Mouse (Mus musculus) CH12.LX (cell line): Measurements from ENCODE around the gene Exoc2.

Source experiments
- CHD2 ChIP-seq: IDR thresholded peaks from 2 replicates; pipeline ENCODE4 v1.6.1; 2011; ENCODE audit warnings: low read length, improper control_type of control experiment
- CTCF ChIP-seq, 2 experiments: IDR thresholded peaks in 1 of 2; conservative IDR thresholded peaks in 1 of 2; 2 replicates each; pipeline ENCODE4 v1.5.1; 2011 to 2012; ENCODE audit warnings: low read depth in 2 of 2, low read length in 2 of 2, improper control_type of control experiment in 1 of 2, inconsistent platforms in 1 of 2, mild to moderate bottlenecking in 1 of 2, moderate library complexity in 1 of 2
- EP300 ChIP-seq: IDR thresholded peaks from 2 replicates; pipeline ENCODE4 v1.6.1; 2011; ENCODE audit warnings: low read length, improper control_type of control experiment
- JUND ChIP-seq: conservative IDR thresholded peaks from 2 replicates; pipeline ENCODE4 v1.6.1; 2011; ENCODE audit warnings: low read depth, low read length, improper control_type of control experiment
- MAFK ChIP-seq: IDR thresholded peaks from 2 replicates; pipeline ENCODE4 v1.6.1; 2011; ENCODE audit warnings: low read length, improper control_type of control experiment; ENCODE audit not compliant: insufficient replicate concordance
- MEF2A ChIP-seq: IDR thresholded peaks from 2 replicates; pipeline ENCODE4 v1.6.1; 2014; ENCODE audit warnings: low read depth, mild to moderate bottlenecking, inconsistent platforms, low read length, improper control_type of control experiment, borderline replicate concordance
- MYC ChIP-seq: IDR thresholded peaks from 2 replicates; pipeline ENCODE4 v1.6.1; 2011; ENCODE audit warnings: low read depth, mild to moderate bottlenecking, improper control_type of control experiment, low read length
- PAX5 ChIP-seq: IDR thresholded peaks from 2 replicates; pipeline ENCODE4 v1.6.1; 2012; ENCODE audit warnings: low read length, inconsistent platforms, mixed read lengths
- POLR2A ChIP-seq: IDR thresholded peaks from 2 replicates; pipeline ENCODE4 v1.6.1; 2011; ENCODE audit warnings: low read depth, mild to moderate bottlenecking, improper control_type of control experiment, low read length
- SMC3 ChIP-seq: IDR thresholded peaks from 2 replicates; pipeline ENCODE4 v1.6.1; 2011; ENCODE audit warnings: low read depth, low read length, improper control_type of control experiment
- ZNF384 ChIP-seq: IDR thresholded peaks from 2 replicates; pipeline ENCODE4 v1.6.1; 2012; ENCODE audit warnings: low read depth, low read length, improper control_type of control experiment, inconsistent platforms

- no peak; the same call in 1 of the 2 replicates for TF ChIP-seq CHD2
- no peak for TF ChIP-seq CTCF (conservative IDR thresholded peaks at IDR 0.05 in 1 of 2, IDR thresholded peaks at IDR 0.05 in 1 of 2; ENCODE audit: low read depth in 2 of 2, low read length in 2 of 2)
- TF ChIP-seq MAFK: no peak
- no peak for TF ChIP-seq JUND
- no peak for TF ChIP-seq ZNF384
- no peak for TF ChIP-seq PAX5
- no peak for TF ChIP-seq MEF2A
- no peak for TF ChIP-seq EP300
- no peak for TF ChIP-seq SMC3
- no peak for TF ChIP-seq MYC
- peak; percentile 44; the same call in 1 of the 2 replicates for TF ChIP-seq POLR2A
These were observed 207.0 kb downstream of the Exoc2 start for GRCm38 (mm10) chr13:30766636-30767476.
